Mouse (Mus musculus) naive thymus-derived CD4-positive, alpha-beta T cell, adult 2 months (primary cell): ENCODE results near the gene Akap2.

Experiments used
- DNase-seq: peaks from one replicate; pipeline ENCODE4 v3.0.0-alpha.2; 2011; ENCODE audit warnings: low read depth

Akap2 gene

DNA sequence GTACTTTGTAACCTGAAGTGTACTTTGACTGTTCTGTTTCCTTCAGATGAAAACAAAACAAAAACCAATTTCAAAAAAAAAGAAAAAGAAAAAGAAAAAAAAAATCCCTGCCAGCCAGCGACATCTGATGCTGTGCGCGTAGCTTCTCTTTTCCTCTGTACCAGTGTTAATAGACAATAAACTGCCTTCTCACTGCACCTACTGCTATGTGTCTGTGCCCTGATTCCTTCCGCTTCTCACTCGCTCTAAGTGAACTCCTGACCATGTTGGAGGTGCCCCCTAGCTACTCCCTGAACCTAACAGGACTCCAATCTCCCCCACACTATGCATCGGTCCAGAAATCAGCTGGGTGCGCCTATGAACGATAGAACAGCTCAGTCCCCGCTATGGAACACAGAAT, at the start of gene Akap2:
Akap2 (plus strand) TSS at position 304 of the 400 bp plus-strand sequence.
- no peak for DNase-seq

DNA sequence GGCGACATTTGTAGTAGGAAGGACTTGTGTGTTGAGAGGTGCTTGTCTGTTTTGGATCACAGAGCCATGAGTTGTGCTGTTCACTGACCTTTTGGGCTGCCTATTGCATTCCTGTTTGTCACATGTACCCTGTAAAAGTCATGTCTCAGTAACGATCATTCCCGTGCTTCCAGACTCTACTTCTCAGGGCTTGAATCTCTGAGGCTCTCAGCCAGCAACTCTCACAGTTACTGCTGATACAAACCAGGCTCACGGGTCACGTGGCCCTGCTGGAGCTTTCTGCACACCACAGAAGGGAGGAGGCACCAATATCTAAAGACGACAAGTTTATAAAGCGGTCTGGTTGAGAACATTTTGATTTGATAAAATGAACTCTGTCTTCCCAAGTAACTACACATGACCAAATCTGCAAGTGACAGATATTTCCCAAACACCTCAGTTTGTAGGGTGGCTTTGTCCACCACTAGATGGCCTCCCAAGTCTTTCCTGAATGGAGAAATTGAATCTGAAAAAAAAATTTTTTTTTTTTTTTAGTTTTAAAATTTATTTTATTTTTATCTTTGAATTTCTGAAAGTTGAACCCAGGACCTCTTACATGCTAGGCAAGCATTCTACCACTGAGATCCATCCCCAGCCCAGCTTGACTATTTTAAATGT, 46.5 kb upstream of the Akap2 start:
- DNase-seq: no peak

DNA sequence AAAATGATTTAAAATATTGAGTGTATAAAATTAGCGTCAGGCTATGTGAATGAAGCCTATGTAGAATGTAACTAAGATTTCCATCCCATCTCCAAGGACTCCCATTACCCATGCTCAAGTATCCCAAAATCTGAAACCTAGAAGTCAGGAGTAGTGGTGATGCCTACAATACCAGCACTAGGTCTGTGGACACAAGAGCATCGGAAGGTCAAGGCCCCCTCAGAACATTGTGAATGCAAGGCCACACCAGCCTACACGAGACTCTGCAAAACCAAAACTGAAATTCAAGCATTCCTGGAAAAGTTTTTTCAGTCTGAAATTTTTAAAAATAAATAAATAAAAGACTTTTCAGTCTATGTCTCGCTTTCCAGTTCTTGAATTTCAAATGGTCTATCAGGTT, 44.9 kb upstream of the Akap2 start:
- DNase-seq: no peak

DNA sequence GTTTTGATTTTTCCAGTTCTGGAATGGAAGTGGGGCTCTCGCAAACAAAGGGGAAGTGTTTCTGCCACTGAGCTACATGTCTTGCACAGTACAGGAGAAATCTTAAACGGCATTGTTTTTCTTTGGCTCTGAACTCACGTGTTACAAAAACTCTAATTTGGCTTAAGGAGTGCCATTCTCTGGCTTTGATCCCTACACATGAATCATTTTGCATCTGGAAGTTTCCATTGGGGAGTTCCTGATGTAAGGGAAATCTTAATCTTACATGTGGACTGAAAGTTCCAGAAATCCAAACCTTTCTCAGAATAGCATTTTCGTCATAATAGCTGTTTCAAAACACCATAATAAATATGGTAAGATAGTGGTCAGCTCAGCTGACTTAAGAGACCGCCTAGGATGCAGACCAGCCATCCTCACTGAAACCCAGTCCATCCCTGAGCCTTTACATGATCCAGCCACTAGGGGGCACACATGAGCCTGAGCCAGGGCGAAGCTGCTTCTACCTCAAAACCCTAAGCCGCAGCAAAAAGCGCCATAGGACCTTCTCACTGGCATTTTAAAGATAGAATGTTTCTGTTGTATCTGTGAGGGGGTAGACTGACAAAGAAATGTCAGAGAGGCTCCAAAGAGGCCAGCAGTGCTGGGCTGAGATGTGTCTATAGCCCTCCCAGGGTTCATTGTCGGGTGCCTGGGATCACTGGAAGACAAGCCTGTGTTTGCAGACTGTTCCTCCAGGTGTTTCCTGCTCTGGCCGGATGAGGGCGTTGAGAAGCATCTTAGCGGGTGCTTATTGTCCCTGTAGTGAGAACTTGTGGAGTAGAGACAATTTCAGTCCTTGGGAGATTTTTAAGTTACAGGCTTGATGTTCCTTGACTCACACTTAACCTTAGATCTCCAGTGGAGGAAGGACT, 44.2 kb upstream of the Akap2 start:
- DNase-seq: peak; percentile 92

DNA sequence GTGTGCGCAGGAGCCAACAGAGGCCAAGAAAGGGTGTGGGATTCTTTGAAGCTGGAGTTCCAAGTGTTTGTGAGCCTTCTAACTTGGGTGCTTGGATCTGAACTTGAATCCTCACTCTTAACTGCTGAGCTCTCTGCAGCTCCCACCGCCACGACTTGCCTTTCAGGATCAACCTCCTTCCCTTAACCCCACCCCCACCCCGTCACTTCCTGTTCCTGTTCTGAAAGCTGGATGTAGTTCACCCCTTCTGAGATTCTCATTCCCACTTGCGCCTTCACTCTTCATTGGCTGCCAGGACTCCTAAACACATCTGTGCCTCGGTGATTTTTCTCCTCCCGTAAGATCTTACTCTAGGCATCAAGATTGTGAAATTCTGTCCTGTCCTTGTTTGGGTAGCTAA, 43.1 kb upstream of the Akap2 start:
- DNase-seq: peak; percentile 25

DNA sequence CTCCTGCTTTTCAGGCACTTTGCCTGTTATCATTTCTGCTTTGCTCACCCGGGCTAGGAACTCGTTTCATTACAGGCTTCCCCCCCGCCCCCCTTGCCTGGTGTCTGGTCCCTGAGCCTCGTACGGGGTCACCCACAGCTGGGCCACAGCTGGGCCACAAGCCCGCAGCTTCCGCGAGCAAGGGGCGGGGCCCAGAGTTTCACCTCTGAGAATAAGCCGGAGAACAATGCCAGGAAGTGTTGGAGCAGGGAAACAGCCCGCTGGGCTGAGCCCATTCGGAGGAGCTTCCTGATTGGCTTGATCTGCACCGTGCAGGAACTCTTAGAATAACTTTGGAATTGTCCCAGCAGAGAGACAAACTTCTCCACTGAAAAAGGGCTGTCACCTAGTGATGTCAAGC, 42.1 kb upstream of the Akap2 start:
- peak; percentile 27 for DNase-seq

DNA sequence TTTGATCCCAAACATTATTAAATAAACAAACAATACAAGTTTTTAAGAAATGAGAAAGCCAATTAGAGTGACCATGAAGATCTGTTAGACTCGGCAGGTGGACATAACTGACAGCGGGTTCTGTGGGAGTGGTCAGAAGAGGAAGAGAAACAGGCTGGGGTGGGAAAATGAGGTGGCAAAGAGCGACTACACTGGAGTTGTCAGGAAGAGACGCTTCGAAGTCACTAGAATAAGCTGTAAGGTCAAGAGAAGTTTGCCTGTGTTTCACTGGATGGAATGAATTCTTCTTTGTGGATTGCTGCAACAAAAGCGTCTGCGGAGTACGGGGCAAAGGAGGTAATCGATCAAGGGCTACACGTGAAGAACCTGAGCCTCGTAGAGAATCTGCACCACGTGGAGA, 39.5 kb upstream of the Akap2 start:
- no peak for DNase-seq

DNA sequence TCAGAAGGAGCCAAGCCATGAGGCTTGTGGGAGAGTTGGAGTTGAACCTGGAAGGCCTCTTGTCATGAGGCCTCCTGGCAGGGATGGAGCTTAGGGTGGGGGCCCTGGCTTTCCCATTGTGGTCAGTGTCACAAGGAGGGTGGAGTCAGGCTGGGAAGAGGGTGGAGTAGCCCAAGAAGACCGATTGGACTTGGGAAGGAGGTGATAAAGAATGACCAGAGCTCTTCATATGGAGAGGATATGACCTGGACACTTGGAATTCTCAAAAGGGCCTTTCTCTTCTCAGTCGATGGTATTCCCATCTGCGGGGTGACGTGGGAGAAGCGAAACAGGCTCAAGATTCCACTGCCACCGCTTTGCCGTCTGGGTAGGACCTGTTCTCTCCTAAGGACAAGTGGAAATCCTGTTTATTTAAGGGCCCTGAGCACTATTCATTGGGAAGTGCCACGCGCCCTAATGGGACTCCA, 38.4 kb upstream of the Akap2 start:
- DNase-seq: no peak

DNA sequence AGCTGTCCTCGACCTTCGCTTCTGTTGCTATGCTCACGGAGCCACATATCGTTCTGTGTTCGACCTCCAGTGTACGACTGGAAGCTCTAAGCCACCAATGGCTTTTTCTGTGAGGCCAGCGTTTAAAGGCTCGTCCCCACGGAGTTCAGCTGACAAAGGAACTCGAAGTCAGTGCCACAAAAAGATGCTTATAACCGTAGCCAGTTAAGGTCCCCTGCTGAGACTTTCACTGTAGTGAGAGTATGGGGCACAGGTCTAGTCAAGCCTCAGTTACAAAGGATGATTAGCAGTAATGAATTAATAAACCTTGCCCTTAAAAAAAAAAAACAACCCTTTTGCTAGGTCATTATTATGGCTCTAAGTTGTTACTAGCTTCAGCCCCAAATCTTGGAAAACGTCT, 37.3 kb upstream of the Akap2 start:
- no peak for DNase-seq

DNA sequence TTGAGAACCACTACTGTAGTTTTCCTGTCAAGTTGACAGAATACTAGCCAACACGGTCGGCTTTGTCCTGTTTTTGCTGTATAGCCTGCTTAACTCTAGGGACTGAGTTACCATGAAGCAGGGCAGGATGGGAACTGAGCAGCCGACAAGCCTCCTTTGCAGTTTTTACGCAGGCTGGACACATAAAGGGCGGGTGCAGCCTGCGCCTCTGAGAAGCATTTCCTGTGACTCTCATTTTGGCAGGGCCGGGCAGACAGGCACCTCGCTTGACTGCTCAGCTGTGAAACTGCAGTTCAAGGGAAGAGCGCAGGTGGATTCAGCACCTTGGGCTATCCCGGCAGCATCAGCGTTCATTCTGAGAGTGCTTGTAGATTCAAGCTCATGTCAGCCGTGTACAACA, 35.9 kb upstream of the Akap2 start:
- DNase-seq: peak; percentile 56

DNA sequence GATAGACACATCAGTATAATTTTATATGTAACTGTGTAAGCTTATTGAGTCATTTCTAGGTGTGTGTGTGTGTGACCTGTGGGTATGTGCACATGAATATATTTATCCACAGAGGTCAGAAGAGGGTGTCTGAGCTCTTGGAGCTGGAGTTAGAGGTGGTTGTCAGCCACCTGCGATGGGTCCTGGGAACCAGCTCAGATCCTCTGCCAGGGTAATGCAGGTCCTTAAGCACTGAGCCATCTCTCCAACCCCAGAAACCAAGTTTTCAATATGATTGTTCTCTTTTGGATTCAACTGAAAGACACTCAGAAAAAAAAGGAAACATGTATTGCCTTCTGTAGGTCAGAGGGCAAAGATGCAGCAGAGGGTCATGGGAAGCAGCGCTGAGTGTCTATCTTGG, 35.1 kb upstream of the Akap2 start:
- DNase-seq: no peak

DNA sequence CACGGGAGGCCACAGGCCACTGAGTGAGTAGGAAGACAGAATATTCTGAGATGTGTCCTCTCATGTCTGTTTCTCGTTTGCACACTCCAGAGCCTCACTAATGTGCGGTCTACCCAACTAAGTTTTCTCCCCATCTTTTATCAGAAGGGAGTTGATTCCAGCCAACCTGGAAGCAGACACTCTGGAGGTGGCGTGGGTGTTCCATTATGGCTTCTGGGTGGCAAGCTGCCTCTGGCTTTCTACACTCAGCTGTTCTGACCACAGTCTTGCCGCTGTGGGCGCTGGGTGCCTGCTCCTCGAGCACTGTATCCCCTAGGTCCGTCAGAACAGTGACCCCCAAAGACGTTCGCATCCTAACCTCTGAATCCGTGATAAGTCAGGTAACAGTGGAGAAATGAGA, 34.5 kb upstream of the Akap2 start:
- DNase-seq: no peak

DNA sequence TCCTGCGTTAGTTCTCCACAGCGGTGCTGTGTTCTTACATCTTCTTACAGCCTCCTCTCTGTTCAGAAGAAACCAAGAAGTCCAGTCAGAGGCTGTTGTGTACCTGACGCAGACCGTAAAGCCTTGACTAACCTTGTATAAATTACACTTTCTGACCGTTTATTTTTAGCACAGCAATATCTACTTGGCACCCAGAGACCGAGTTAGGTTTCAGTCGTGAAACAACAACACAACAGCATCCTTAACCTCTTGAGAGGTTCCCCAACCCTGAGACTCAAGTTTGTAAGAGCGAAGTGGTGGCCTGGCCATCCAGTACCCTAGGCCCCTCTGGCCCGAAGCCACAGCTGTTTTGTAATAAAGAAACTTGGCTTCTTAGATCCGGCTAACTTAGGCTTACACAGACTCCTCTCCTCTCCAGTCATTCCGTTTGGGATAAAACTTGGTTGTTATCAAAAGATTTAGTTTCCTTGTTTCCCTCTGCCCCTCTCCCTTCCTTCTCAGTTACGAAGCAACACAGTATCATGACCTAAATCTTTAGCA, 32.7 kb upstream of the Akap2 start:
- DNase-seq: no peak

DNA sequence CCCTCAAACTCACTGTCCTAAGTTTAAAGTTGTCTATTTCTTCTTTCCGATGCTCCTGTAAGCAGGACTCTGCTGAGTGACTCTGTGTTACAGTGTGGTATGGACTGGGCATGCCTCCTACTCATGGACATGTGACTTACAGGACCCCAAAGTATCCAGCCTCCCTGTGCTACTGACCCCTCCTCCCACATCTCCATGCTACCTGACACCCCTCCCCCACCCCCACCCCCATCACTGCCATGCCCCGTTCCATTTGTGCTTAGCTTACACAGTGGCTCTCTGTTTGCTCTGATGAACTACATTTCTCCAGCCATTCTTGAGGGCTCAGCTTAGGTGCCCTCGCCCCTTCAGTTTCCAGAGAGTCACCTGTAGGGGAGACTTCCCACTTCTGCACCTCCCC, 30.7 kb upstream of the Akap2 start:
- no peak for DNase-seq

DNA sequence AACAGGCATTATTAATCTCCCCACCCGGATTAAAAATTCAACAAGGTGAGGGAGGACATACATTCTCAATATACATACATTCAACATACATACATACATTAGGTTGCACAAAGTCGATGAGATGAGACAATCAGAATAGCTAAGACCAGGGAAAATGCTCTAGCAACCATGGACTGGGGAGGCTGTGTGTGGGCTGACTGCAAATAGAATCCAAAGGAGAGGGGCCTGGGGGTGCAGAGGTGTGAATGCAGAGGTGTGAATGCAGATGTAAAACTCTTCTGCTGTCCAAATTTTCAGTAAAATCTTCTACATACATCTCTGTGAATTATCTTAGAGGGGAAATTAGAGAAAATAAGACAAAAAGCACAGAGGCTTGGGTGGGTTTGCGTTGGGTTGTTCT, 29.9 kb upstream of the Akap2 start:
- DNase-seq: no peak

DNA sequence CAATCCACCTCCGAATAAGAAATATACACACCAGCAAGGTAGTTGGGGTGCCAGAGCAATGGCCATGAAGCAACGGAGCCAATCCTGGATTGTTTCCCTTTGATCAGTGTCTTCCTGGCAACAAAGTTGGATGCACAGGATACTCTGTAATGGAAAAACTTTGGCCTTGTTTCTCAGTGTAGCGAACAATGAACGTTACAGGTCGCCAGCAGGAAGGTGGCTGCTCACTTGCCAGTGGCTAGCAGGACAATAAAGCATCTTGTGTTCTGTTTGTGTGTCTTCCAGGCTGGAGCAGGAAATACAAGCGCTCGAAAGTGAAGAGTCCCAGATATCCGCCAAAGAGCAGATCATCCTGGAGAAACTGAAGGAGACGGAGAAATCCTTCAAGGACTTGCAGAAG, 29.3 kb upstream of the Akap2 start:
- no peak for DNase-seq

DNA sequence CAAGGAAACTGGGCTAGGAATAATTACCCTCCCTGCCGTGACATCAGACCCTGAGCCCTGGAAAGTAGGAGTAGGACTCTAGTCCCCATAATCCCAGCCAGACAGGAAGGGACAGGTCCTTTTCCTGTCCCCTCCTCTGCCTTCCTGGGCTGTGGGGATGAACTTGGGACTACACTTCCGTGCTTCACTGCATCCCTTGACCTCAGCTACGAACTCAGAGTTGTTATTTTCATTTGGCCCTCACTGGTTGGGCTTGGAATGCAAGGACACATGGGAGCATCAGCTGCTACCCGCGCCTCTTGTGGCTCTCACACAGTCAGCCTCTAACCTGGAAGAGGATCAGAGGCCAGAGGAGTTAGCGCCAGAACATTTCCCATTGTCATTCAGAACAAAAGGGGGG, 27.5 kb upstream of the Akap2 start:
- DNase-seq: no peak

DNA sequence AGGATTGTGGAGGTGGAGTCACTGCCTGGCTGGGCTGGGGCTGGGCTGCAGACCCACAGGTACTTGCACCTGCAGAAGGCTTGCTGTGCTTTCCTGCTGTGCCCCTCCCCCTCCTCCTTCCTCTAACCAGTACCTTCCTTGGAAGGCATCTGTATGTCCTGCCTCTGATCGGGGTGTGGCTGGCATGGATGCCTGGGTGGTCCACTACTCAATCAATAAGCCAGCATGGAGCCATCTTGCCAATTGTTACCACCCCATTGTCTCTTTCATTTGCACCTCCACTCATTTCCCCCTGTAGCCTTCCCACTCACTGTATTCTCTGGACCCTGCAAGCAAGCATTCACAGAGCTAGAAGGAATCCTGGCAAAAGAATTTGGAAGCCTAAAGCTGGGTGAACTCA, 26.7 kb upstream of the Akap2 start:
- no peak for DNase-seq

DNA sequence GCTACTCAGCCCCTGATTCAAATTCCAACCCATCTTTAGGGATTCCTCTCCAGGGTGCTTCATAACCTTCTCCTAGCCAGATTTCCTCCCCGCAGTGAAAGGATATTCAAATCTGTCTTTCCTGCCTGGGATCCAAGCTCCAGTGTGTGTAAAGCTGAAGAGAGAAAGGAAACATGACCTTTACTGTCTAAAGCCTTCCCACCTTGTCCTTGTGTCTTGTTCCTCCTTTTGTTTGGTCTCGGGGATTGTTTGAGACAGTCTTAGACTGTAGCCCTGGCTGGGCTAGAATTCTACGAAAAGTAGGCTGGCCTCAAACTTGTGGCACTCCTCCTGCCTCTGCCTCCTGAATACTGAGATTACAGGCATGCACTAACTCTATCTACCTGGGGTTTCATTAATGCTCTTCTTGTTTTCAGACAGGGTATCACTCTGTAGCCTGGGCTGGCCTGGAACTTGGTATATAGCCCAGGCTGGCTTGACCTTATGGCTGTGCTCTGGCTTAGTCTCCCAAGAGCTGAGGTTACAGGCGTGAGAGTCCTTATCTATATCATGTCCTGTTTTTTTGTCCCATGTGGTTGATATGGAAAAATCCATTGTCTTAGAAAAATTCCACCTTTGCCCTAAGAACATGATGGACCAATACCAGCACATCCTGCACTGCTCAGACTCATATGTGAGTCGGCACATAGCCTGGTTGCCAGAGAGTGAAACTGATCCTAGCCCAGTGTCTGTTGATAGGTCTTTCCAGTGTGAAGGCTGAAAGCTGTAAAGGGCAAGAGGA, 22.9 kb upstream of the Akap2 start:
- DNase-seq: no peak

DNA sequence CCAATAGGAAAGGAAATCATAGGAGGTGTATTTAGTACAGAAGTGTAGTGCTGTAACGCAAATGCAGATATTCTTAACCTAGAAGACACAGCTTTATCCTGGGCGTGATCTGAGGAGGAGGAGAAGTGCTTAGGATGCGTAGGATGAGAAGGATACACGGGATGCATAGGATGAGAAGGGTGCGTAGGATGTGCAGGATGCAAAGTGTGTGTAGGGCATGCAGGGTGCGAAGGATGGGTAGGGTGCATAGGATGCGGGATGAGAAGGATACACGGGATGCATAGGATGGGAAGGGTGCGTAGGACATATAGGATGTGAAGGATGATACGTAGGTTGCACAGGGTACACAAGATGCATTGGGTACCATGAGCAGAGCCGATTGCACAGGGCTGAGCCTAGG, 20.5 kb upstream of the Akap2 start:
- no peak for DNase-seq

DNA sequence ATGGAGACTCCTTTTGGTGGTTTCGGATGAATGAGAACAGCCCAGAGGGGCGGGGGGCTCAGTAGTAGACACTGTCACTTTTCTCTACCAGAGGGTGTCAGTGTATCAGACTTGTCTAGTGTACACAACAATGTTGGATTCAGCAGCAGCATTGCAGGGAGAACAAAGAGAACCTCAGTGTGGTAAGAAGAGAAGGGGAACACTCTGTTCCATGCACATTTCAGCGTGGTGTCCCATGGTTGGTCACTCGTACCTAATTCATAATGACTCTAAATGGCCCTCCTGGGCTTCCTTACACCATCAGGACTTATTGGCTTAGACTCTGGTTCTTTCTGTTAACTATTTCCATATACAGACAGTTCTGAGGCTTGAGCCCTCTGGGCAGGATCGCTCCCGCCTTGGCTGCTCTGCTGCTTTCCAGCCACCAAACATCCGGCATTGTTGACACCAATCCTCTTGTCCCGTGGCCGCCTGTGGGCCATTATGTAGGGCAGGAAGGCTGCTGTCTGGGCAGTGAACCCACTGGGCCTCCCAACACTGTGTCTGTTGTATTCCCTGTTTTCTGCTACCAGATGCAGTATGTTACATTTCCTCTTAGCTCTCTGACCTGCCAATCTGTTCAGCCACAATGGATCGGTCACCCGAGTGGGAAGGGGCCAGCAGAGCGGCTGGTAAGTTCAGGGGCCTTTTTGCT, 19.4 kb upstream of the Akap2 start:
- no peak for DNase-seq

DNA sequence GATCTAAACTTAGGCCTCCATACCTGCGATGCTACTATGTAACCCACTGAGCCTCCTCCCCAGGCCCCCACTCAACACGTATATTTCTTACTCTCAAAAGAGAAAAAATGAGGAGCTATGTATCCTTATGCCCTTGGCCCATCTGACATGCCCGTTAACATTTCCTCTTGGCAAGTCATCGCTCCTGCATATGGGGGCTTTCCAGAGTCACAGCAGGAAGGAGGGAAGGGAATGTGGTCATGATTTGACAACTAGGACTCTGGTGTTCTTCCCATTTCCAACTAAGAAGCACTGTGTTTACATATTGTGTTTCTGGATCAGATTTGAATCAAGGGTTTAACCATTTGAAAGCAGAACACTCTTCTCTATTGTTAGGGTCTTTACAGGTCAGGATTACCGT, 15.9 kb upstream of the Akap2 start:
- DNase-seq: no peak
